Mouse (Mus musculus) embryonic facial prominence, embryonic 10.5 days (tissue): ENCODE measurements around the gene Got1. TPM values are rescaled to one million over a fixed set of nuclear protein-coding genes. Genes with fewer than 3 reads are reported as not detected.

Experiments
- polyA plus RNA-seq: library from polyadenylated mRNA; unstranded; fragments of >200 nt; fragmentation: Nextera tagmentation; extraction: Ambion mirVana; gene quantifications from 2 replicates; pipeline ENCODE4 v1.2.1, GENCODE M21; 2016

The Got1 gene
- polyA plus RNA-seq, 1 experiment from 2014 or later: 57.9 TPM

Other genes with a start within 250 kb of the Got1 start
- 3.5 and 6.0 TPM in 2 replicates for gene Hpse2, start 136.2 kb downstream of the Got1 start, polyA plus RNA-seq
- gene Cnnm1, start 84.2 kb downstream of the Got1 start, polyA plus RNA-seq: 0.16 and 0.31 TPM in 2 replicates
- 3.7 and 4.1 TPM in 2 replicates for gene Nkx2-3, start 87.7 kb upstream of the Got1 start, polyA plus RNA-seq
- 10.3 and 10.9 TPM in 2 replicates for gene Slc25a28, start 150.3 kb upstream of the Got1 start, polyA plus RNA-seq
- 8.9 and 9.8 TPM in 2 replicates for gene Entpd7, start 165.1 kb upstream of the Got1 start, polyA plus RNA-seq
- gene Cutc, start 228.4 kb upstream of the Got1 start, polyA plus RNA-seq: 14.4 and 14.8 TPM in 2 replicates
- gene Cox15, start 228.4 kb upstream of the Got1 start, polyA plus RNA-seq: 10.9 and 16.2 TPM in 2 replicates